Mouse (Mus musculus) sigmoid colon, adult 10 weeks (tissue): ENCODE data around the gene Cmpk2. TPM values are rescaled to one million over a fixed set of nuclear protein-coding genes. Genes with fewer than 3 reads are reported as not detected.

Experiments used
- polyA plus RNA-seq: library from polyadenylated mRNA; stranded (reverse); fragments of 350-450 nt; fragmentation: Illumina TruSeq; extraction: RNeasy Lipid Tissue Mini Kit (QIAGEN cat#74804); gene quantifications from one replicate; pipeline ENCODE4 v1.2.3, GENCODE M21; 2014; ENCODE audit warnings: low read depth, low replicate concordance

Gene Cmpk2
- 16.0 TPM for polyA plus RNA-seq

GRCm38 (mm10) chr12:26469098-26470041 lies at the start of gene Cmpk2:
Gene Cmpk2, plus strand, starts transcription at chr12:26469204.

GRCm38 (mm10) chr12:26456028-26456698 lies 12.8 kb upstream of the Cmpk2 start, which contains the start of gene Rsad2:
Gene Rsad2, minus strand, starts transcription at chr12:26456452.

Other genes with a start within 250 kb of the Cmpk2 start
- 9.1 TPM for gene Rnf144a, start 54.0 kb upstream of the Cmpk2 start, polyA plus RNA-seq
- 21.5 TPM for gene Rsad2, start 12.8 kb upstream of the Cmpk2 start, polyA plus RNA-seq